Mouse (Mus musculus): ENCODE data around the gene Nav1. TPM values are rescaled to one million over a fixed set of nuclear protein-coding genes. Genes with fewer than 3 reads are reported as not detected.

Gene Nav1
- polyA plus RNA-seq, 1 experiment from 2014 or later, result 3.9 TPM

- 81% methylated on average over 9 of the region's 9 CpGs for WGBS
- ATAC-seq (ENCODE audit: low FRiP score, low TSS enrichment), result no peak
- no peaks in the 10 kb centered on the region for H3K9me3 ChIP-seq (ENCODE audit: control insufficient read depth, low read length)
- no peak overlapping the region for H3K9ac ChIP-seq (ENCODE audit: low read length)
- peaks cover 25% of the 10 kb centered on the region for H3K36me3 ChIP-seq (ENCODE audit: control insufficient read depth, insufficient read depth, low read length)
- no peak overlapping the region for H3K27ac ChIP-seq (replicated peaks)
- no peak overlapping the region for H3K4me2 ChIP-seq (replicated peaks; ENCODE audit: low read depth)
- no peak for TF ChIP-seq CTCF (IDR thresholded peaks at IDR 0.05; ENCODE audit: low read depth)
- TF ChIP-seq EP300 (optimal IDR thresholded peaks at IDR 0.05), result no peak
- DNase-seq (ENCODE audit: low spot score), result no peak
- no peak overlapping the region for H3K4me3 ChIP-seq (ENCODE audit: low read depth, low read length)
- H3K4me1 ChIP-seq (replicated peaks; ENCODE audit: control insufficient read depth, insufficient read depth), result no peaks in the 10 kb centered on the region
- H3K27me3 ChIP-seq (ENCODE audit: control insufficient read depth, insufficient read depth, low read length), result no peaks in the 10 kb centered on the region
Measured at GRCm38 (mm10) chr1:135385161-135385560, 221.9 kb downstream of the Nav1 start.

Small RNAs within 50 kb of the gene (microRNA-seq; reads per million reads assigned to microRNA genes)
- gene Mir1231, result not detected

Other genes with a start within 250 kb of the Nav1 start
- 23.2 and 25.0 TPM in 2 replicates for gene Shisa4, start 232.1 kb downstream of the Nav1 start, polyA plus RNA-seq (2015; fragmentation: Nextera tagmentation; extraction: Ambion mirVana)
- 23.5 and 24.7 TPM in 2 replicates for gene Ipo9, start 176.8 kb downstream of the Nav1 start, polyA plus RNA-seq (2015; fragmentation: Nextera tagmentation; extraction: Ambion mirVana)
- gene Csrp1, start 112.8 kb upstream of the Nav1 start, polyA plus RNA-seq (2015; fragmentation: Nextera tagmentation; extraction: Ambion mirVana), result 418 and 496 TPM in 2 replicates
- gene Phlda3, start 158.8 kb upstream of the Nav1 start, polyA plus RNA-seq (2015; fragmentation: Nextera tagmentation; extraction: Ambion mirVana), result 91.1 and 92.2 TPM in 2 replicates
- gene Tnni1, start 172.1 kb upstream of the Nav1 start, polyA plus RNA-seq (2015; fragmentation: Nextera tagmentation; extraction: Ambion mirVana), result 4.2 and 6.8 TPM in 2 replicates
- gene Lad1, start 211.3 kb upstream of the Nav1 start, polyA plus RNA-seq (2015; fragmentation: Nextera tagmentation; extraction: Ambion mirVana), result 128 and 140 TPM in 2 replicates
- 36.4 and 39.9 TPM in 2 replicates for gene Tnnt2, start 229.1 kb upstream of the Nav1 start, polyA plus RNA-seq (2015; fragmentation: Nextera tagmentation; extraction: Ambion mirVana)

Measured in stomach, postnatal 0 days (tissue).